Mouse (Mus musculus) kidney, embryonic 14.5 days (tissue): ENCODE measurements around the gene Kdelr1. TPM values are rescaled to one million over a fixed set of nuclear protein-coding genes. Genes with fewer than 3 reads are reported as not detected.

ENCODE experiments used
- ATAC-seq: fragments of 200-750 bp; cut with Nextera tagmentation; 2 replicates; pipeline ENCODE4 v1.8.0; 2017; ENCODE audit warnings: moderate number of reproducible peaks, mild to moderate bottlenecking, moderate TSS enrichment, moderate library complexity; ENCODE audit not compliant: low FRiP score, low TSS enrichment
- H3K27ac ChIP-seq: fragments of 300-500 bp; sonication (generic); 2 replicates; pipeline ENCODE4 v1.5.1; 2014; ENCODE audit warnings: low read depth, mild to moderate bottlenecking, low read length, moderate library complexity, mixed read lengths
- H3K27me3 ChIP-seq: fragments of 300-500 bp; sonication (generic); 2 replicates; pipeline ENCODE4 v1.6.1; 2014; ENCODE audit warnings: mild to moderate bottlenecking, low read length; ENCODE audit not compliant: control insufficient read depth, insufficient read depth
- H3K36me3 ChIP-seq: fragments of 300-500 bp; sonication (generic); 2 replicates; pipeline ENCODE4 v1.6.1; 2014; ENCODE audit warnings: low read length, mixed read lengths; ENCODE audit not compliant: control insufficient read depth, insufficient read depth
- H3K4me1 ChIP-seq: fragments of 300-500 bp; sonication (generic); 2 replicates; pipeline ENCODE4 v1.6.1; 2014; ENCODE audit warnings: low read length, mixed read lengths; ENCODE audit not compliant: control insufficient read depth, insufficient read depth
- H3K4me2 ChIP-seq: fragments of 300-500 bp; sonication (generic); replicated peaks from 2 replicates; pipeline ENCODE4 v1.6.1; 2014; ENCODE audit warnings: low read depth, mild to moderate bottlenecking, low read length
- H3K4me3 ChIP-seq: fragments of 300-500 bp; sonication (generic); 2 replicates; pipeline ENCODE4 v1.5.1; 2014; ENCODE audit warnings: mild to moderate bottlenecking, low read length
- H3K9ac ChIP-seq: fragments of 300-500 bp; sonication (generic); 2 replicates; pipeline ENCODE4 v1.6.1; 2014; ENCODE audit warnings: low read depth, mild to moderate bottlenecking, low read length, moderate library complexity
- H3K9me3 ChIP-seq: fragments of 300-500 bp; sonication (generic); 2 replicates; pipeline ENCODE4 v1.6.1; 2016; ENCODE audit warnings: low read length; ENCODE audit not compliant: control insufficient read depth
- WGBS: fragments of 180-500 bp; shearing (Covaris S2); extraction: QIAGEN DNeasy Blood & Tissue Kit; methylation state at CpG from one replicate; pipeline ENCODE4 v1.1.7; 2014; 5-methylcytosine and 5-hydroxymethylcytosine counted together
- polyA plus RNA-seq: library from polyadenylated mRNA; unstranded; fragments of >200 nt; fragmentation: Nextera tagmentation; extraction: Ambion mirVana; gene quantifications from 2 replicates; pipeline ENCODE4 v1.2.1, GENCODE M21; 2014

The Kdelr1 gene
- 145 and 184 TPM in 2 replicates for polyA plus RNA-seq

DNA sequence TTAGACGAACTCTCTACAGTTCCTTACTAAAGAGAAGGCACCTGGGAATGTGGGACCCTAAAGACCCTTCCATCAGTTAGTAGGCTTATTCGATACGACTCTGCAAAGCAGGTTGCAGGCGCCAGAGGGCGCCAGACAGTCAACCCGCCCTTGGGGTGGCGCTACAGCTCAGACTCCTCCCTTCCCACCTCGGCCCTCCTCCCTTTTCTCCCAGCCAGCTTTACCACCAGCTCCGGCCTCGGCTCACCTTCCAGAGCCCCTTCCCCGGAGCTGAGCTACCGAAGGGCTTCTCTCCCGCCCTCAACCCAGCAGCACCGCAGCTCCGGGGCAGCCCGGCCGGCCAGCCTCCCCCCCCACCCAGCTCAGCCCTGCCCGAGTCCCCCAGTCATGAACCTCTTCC is at the start of gene Kdelr1:
Gene Kdelr1 (plus strand): TSS at position 149 of the 400 bp plus-strand sequence.
- H3K27ac ChIP-seq = peak within 1 kb of the TSS; percentile 85
- no peaks in the 10 kb centered on the region for H3K9me3 ChIP-seq
- peak within 1 kb of the TSS; percentile 95 for H3K9ac ChIP-seq
- under 1% methylated on average over 18 of the region's 18 CpGs for WGBS
- H3K4me2 ChIP-seq = peak within 1 kb of the TSS; percentile 85
- peaks cover 32% of the 10 kb centered on the region for H3K27me3 ChIP-seq
- peak within 1 kb of the TSS; percentile 84 for H3K4me3 ChIP-seq
- peaks cover 34% of the 10 kb centered on the region for H3K36me3 ChIP-seq
- peaks cover 33% of the 10 kb centered on the region for H3K4me1 ChIP-seq
- peak; percentile 79 for ATAC-seq

DNA sequence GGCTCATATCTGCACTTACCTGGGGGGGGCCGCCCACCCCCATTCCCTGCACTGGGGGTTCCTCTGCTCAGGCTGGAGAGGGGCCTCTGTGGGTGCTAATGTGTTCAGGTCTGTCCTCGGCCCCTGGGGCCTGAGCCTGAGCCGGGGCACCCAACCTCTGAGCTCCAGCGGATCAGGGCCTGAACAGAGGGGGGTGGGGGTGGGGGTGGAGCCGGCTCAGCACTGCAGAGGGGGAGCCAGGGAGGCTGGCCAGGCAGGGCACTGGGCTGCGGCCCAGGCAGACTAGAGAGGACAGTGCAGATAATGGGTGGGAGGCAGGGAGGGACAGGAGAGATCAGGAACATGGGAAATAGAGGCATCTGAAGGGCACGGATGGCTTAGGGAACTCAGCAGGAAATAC is 48.0 kb upstream of the Kdelr1 start, which contains the start of gene Kcnj14:
Gene Kcnj14 (minus strand): TSS at position 185 of the 400 bp plus-strand sequence.
- H3K4me3 ChIP-seq = no peak within 1 kb of the TSS
- H3K27ac ChIP-seq = no peak within 1 kb of the TSS
- H3K4me2 ChIP-seq = no peak within 1 kb of the TSS
- peaks cover 7% of the 10 kb centered on the region for H3K4me1 ChIP-seq
- 71% methylated on average over 7 of the region's 7 CpGs for WGBS
- H3K9ac ChIP-seq = no peak within 1 kb of the TSS
- no peak for ATAC-seq
- peaks cover 55% of the 10 kb centered on the region for H3K36me3 ChIP-seq
- no peaks in the 10 kb centered on the region for H3K9me3 ChIP-seq
- H3K27me3 ChIP-seq = no peaks in the 10 kb centered on the region

DNA sequence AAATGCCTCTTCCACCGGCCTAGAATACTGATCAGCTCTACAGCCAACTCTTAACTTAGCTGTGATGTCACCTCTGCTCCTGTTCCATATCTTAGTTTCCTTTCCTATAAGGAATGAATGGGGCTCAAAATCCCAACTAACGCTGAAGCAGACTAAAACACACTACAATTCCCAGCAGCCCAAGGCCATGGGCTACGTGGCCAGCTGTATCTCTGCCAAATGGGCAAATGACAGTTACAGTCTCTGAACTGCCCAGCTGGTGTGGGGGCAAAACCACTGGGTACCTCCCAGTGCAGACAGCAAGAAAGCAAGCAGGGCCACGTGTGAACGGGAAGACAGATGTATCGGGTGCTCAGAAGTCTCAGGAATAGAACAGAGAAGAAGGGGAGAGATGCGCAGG is 45.9 kb upstream of the Kdelr1 start:
- H3K27ac ChIP-seq = no peak overlapping the region
- H3K36me3 ChIP-seq = peaks cover 56% of the 10 kb centered on the region

DNA sequence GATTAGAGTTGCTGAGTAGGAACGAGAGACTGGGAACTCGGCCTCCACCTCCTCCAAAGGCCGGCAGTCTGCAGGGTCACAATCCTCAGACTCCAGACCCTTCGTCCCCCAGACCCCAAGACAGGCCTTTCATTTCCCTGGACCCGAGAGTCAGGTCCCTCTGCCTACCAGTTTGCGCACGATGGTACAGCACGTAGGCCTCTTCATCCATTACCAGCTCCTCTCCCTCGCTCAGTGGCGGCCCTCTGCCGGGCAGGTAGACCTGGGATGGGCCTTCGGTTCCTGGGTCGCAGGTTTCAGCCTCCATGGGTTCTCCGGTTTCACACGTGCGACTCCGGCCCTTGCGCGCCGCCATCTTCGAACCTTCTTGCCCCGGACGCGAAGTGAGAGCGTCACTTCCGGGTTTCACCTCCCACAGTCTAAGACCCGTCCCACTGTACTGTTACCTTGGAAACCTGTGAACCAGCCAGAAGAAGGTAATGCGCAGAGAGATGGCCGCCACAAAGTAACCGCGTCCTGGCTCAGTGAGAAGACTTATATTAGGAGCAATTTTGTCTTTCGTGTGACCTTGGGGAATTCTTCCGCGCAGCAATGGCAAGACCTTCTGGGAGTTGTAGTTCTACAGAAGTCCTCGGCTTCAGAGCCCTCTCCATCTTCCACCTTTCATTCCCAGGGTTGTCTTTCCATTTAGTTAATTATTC is 42.0 kb upstream of the Kdelr1 start, which contains the start of gene Grwd1:
Gene Grwd1 (minus strand): TSS at position 518 of the 701 bp plus-strand sequence.
- WGBS = under 1% methylated on average over 35 of the region's 35 CpGs
- peak within 1 kb of the TSS; percentile 72 for H3K9ac ChIP-seq
- H3K4me1 ChIP-seq = peaks cover 23% of the 10 kb centered on the region
- H3K27ac ChIP-seq = no peak within 1 kb of the TSS
- peak; percentile 87 for ATAC-seq
- H3K36me3 ChIP-seq = peaks cover 41% of the 10 kb centered on the region
- H3K27me3 ChIP-seq = peaks cover 40% of the 10 kb centered on the region
- H3K4me3 ChIP-seq = peak within 1 kb of the TSS; percentile 84
- H3K4me2 ChIP-seq = peak within 1 kb of the TSS; percentile 82
- H3K9me3 ChIP-seq = no peaks in the 10 kb centered on the region

More for the DNA sequence above, 45.9 kb upstream of the Kdelr1 start:
- Histone ChIP-seq H3K9ac (no peak overlapping the region), H3K4me2 (no peak overlapping the region), H3K4me1 (peaks cover 13% of the 10 kb centered on the region), H3K9me3 (no peaks in the 10 kb centered on the region), H3K4me3 (no peak overlapping the region), H3K27me3 (peaks cover 2% of the 10 kb centered on the region)
- no peak for ATAC-seq
- WGBS = 95% methylated on average over 7 of the region's 7 CpGs

GRCm38 (mm10) chr7:45831128-45831525 is 41.4 kb upstream of the Kdelr1 start:
- H3K9ac ChIP-seq = no peak overlapping the region
- H3K27me3 ChIP-seq = peaks cover 43% of the 10 kb centered on the region
- 27% methylated on average over 5 of the region's 5 CpGs for WGBS

GRCm38 (mm10) chr7:45832428-45832827 is 40.1 kb upstream of the Kdelr1 start:
- no peak for ATAC-seq
- H3K4me1 ChIP-seq = peaks cover 23% of the 10 kb centered on the region
- H3K27me3 ChIP-seq = peaks cover 43% of the 10 kb centered on the region
- peak overlapping the region; percentile 42 for H3K4me3 ChIP-seq
- peak overlapping the region; percentile 18; the same call in 1 of the 2 replicates for H3K9ac ChIP-seq
- no peak overlapping the region for H3K27ac ChIP-seq
- peaks cover 23% of the 10 kb centered on the region for H3K36me3 ChIP-seq
- peak overlapping the region; percentile 49 for H3K4me2 ChIP-seq
- no peaks in the 10 kb centered on the region; the same call in 1 of the 2 replicates for H3K9me3 ChIP-seq
- WGBS = 9% methylated on average over 30 of the region's 30 CpGs

More at GRCm38 (mm10) chr7:45831128-45831525, 41.4 kb upstream of the Kdelr1 start:
- no peaks in the 10 kb centered on the region for H3K9me3 ChIP-seq
- H3K27ac ChIP-seq = no peak overlapping the region
- ATAC-seq = no peak
- peak overlapping the region; percentile 82 for H3K4me2 ChIP-seq
- H3K4me3 ChIP-seq = peak overlapping the region; percentile 84
- peaks cover 36% of the 10 kb centered on the region for H3K36me3 ChIP-seq
- H3K4me1 ChIP-seq = peaks cover 23% of the 10 kb centered on the region

DNA sequence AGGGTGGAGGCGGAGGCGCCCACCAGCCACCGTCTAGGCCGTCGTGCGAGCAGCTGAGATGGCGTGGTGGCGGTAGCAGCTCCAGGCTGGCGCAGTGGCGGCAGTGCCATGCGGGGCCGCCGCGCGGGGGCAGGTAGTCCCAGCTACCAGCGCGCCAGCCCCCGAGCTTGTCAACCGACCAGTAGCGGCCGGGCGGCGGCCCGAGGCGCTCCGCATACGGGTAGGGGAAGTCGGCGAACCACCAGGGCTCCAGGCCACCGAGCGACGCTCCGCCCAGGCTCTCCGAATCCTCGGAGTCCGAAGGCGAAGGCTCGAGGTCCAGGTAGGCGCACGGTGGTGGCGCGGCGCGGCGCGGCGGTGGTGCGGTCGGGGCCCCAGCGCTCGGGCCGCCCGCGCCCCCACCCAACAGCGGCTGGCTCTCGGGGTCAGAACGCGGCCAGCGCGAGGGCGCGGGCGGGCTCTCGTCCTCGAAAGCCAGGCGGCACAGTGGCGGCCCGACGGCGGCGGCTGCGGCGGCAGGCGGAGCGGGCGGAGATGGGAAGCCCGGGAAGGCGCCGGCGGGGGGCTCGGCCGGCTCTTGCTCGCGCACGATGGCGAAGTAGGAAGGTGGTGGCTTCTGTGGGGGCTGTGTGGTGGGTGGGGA is 39.3 kb upstream of the Kdelr1 start:
- ATAC-seq = no peak
- H3K27ac ChIP-seq = no peak overlapping the region
- WGBS = under 1% methylated on average over 63 of the region's 86 CpGs

GRCm38 (mm10) chr7:45833924-45834323 is 38.6 kb upstream of the Kdelr1 start:
- H3K27ac ChIP-seq = no peak overlapping the region
- H3K4me2 ChIP-seq = peak overlapping the region; percentile 49
- WGBS = 2% methylated on average over 31 of the region's 31 CpGs
- no peak for ATAC-seq
- H3K9ac ChIP-seq = peak overlapping the region; percentile 32; the same call in 1 of the 2 replicates
- H3K4me3 ChIP-seq = peak overlapping the region; percentile 42
- H3K4me1 ChIP-seq = peaks cover 23% of the 10 kb centered on the region
- peaks cover 8% of the 10 kb centered on the region; the same call in 1 of the 2 replicates for H3K36me3 ChIP-seq
- no peaks in the 10 kb centered on the region; the same call in 1 of the 2 replicates for H3K9me3 ChIP-seq
- peaks cover 43% of the 10 kb centered on the region for H3K27me3 ChIP-seq

More for the DNA sequence above, 39.3 kb upstream of the Kdelr1 start:
- Histone ChIP-seq H3K9me3 (no peaks in the 10 kb centered on the region; the same call in 1 of the 2 replicates), H3K9ac (peak overlapping the region; percentile 32; the same call in 1 of the 2 replicates), H3K27me3 (peaks cover 43% of the 10 kb centered on the region), H3K4me1 (peaks cover 23% of the 10 kb centered on the region), H3K36me3 (peaks cover 14% of the 10 kb centered on the region; the same call in 1 of the 2 replicates), H3K4me2 (peak overlapping the region; percentile 49), H3K4me3 (peak overlapping the region; percentile 42)
